Mouse (Mus musculus) cortical plate, adult 2 months (tissue): Measurements from ENCODE around the gene Carhsp1. TPM values are rescaled to one million over a fixed set of nuclear protein-coding genes. Genes with fewer than 3 reads are reported as not detected.
A peak's percentile ranks its signal among the peaks of the same experiment; 100 is the strongest.

Source experiments
- H3K27ac ChIP-seq: fragments of 200-500 bp; 2 replicates; pipeline ENCODE4 v1.5.1; 2012; ENCODE audit warnings: low read length, control low read depth, inconsistent platforms; ENCODE audit not compliant: insufficient read depth
- H3K4me1 ChIP-seq: fragments of 200-500 bp; 2 replicates; pipeline ENCODE4 v1.6.1; 2011; ENCODE audit warnings: low read length; ENCODE audit not compliant: control insufficient read depth, insufficient read depth
- H3K4me3 ChIP-seq: fragments of 200-500 bp; 2 replicates; pipeline ENCODE4 v1.5.1; 2011; ENCODE audit warnings: mild to moderate bottlenecking, low read length, control low read depth; ENCODE audit not compliant: insufficient read depth
- CTCF ChIP-seq: fragments of 200-500 bp; IDR thresholded peaks from 2 replicates; pipeline ENCODE4 v1.5.1; 2011; ENCODE audit warnings: mild to moderate bottlenecking, control low read depth, low read length; ENCODE audit not compliant: insufficient read depth; ENCODE audit errors: extremely low read depth
- POLR2A ChIP-seq: fragments of 200-500 bp; IDR thresholded peaks from 2 replicates; pipeline ENCODE4 v1.6.1; 2011; ENCODE audit warnings: mild to moderate bottlenecking, low read length, control low read depth; ENCODE audit not compliant: insufficient read depth; ENCODE audit errors: extremely low read depth
- polyA plus RNA-seq: library from polyadenylated mRNA; depleted of rRNA; stranded (reverse); fragments of >200 nt; gene quantifications from 2 replicates; pipeline ENCODE4 v1.2.3, GENCODE M21; 2012

Gene Carhsp1
- polyA plus RNA-seq, 1 experiment = 50.1 TPM

DNA sequence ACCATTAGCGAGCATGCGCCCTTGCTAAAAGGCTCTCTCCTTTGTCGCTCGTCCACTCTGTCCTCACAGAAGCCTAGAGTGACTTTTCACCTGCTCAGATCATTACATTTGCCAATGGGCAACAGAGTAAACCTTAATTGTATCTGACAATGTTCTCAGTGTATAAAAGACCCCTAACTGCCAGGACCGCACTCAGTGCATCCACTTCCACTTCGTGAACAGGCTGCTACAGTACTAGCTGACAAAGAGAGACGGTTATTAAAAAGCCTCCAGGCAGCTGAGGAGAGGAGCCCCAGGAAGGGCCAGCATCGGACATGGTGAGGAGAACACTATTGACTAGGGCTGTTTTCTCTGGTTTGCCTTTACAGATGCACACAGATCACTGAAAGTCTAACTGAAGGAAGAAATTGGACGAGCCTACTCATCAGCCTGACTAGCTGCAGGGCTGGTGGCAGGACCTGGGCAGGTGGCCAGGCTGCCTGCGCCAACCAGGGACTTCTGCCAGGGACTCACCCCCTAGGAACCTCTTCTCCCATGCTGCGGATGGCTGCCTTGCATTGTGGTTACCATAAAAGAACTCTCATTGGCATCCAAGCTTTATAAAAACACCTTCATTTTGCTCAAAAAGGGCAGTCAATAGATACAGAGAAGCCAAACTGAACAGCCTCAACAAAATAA is 18.2 kb upstream of the Carhsp1 start:
- Histone ChIP-seq H3K4me3 (no peak overlapping the region), H3K27ac (no peak overlapping the region), H3K4me1 (peaks cover 3% of the 10 kb centered on the region)
- no peak for TF ChIP-seq CTCF
- no peak for TF ChIP-seq POLR2A

DNA sequence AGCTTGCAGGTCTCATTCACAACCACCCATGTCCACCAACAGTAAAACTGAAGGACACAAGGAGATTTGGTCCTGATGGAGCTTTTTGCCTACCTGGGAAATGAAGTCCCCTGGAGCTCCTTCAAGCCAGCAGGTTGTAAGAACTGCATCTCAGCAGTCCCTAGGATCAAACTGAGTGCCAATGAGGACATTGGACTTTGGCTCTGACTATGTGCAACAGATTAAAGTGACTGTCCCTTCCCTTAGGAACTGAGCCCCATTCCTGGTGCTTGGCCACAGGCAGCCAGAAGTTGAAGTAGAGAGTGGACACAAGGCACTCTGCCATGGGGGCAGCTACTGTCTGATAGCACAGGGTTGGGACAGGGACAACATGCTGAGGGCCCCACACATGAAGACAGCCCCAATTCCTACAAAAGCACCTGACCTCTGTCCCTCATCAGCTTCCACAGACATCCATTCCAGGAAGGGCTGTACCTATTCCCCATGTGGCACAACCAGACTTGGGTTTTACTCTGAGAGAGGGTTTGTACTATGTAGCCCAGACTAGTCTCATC is 15.7 kb upstream of the Carhsp1 start:
- H3K4me1 ChIP-seq = peaks cover 3% of the 10 kb centered on the region
- TF ChIP-seq CTCF = no peak
- no peak for TF ChIP-seq POLR2A
- H3K4me3 ChIP-seq = no peak overlapping the region
- H3K27ac ChIP-seq = no peak overlapping the region

DNA sequence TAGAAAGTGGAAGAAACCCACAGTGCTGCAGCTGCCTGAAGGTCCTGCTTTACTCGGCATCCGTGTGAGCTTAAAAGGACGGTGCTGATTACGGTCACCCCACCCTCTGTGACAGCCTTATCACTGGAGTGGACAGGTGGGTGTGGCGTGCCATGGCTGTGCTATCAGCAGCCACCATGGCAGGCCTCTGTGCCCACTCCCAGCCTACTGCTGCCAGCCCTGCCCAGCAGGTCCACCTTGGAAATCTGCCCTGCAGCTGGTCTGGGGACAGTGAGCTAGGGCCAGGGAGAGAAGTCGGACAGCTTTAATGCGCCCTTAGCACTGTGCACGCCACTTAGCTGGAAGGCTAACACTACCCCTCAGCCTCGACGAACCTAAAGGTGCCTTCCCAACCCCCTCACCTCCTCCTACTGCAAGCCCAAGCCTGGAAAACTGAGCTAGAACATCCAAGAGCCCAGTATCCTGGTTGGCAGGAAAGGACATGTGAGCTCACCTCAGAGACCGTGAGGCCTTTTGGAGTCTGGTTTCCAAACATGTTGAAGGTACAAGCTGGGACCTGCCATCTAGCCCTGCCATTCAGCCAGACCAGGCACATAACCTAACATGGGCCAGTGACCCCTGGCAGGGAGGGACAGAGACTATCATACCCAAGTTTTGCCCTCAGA is 15.0 kb upstream of the Carhsp1 start:
- H3K4me1 ChIP-seq = peaks cover 3% of the 10 kb centered on the region
- TF ChIP-seq POLR2A (no peak), CTCF (no peak)
- H3K27ac ChIP-seq = no peak overlapping the region
- no peak overlapping the region for H3K4me3 ChIP-seq

DNA sequence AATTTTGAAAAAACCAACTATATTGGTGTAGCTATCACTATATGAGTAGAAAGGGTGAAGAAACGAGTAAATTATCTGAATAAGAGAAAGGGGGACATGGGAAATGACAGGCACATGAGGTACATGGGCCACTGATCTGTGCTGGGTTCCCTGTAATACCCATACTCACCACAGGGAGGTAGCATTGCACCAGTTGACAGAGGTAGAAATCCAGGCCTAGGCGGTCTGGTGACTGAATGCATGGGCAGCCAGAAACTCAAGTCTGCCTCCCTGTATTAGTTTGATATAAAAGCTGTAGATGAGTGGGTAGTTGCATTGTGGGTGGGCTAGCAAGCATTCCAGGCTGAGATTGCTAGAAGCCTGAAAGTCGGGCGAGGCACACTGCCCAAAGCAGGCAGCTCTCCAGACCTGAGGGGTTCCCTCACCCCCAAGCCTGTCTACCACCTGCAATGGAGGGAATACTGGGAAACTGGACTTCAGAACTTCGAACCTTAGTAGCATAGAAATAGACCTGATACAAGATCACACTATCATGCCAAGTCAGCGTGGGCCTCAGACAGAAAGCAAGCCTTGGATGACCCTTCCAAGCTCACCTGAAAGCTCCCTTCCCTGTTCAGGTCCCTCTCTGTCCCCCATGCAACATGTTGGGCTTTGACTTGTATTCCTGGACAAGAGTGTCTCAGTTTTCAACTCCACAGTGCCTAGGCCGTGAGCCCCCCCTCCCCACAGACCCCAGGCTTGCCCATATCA is 14.3 kb upstream of the Carhsp1 start:
- H3K4me3 ChIP-seq = no peak overlapping the region
- H3K4me1 ChIP-seq = peaks cover 3% of the 10 kb centered on the region
- no peak overlapping the region for H3K27ac ChIP-seq
- no peak for TF ChIP-seq POLR2A
- TF ChIP-seq CTCF = peak; percentile 98

DNA sequence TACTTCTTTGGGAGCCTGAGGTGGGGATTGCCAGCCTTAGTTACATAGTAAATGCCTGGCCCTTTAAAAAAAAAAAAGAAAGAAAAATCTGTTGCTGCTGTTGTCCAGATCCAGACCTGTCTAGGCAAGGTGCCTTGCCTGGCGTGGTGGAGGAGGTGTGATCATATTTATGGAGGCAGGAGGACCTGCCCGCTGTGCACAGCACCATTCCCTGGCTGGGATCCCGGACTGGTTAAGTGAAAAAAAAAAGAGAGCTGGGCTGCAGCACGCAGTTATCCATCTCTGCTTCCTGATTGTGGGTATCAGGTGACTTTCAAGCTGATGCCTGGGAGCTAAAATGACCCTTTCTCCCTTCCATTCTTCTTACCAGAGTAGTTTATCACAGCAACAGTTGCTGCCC is 13.1 kb upstream of the Carhsp1 start:
- peaks cover 3% of the 10 kb centered on the region for H3K4me1 ChIP-seq
- no peak overlapping the region for H3K27ac ChIP-seq
- TF ChIP-seq CTCF (no peak), POLR2A (no peak)
- no peak overlapping the region for H3K4me3 ChIP-seq

DNA sequence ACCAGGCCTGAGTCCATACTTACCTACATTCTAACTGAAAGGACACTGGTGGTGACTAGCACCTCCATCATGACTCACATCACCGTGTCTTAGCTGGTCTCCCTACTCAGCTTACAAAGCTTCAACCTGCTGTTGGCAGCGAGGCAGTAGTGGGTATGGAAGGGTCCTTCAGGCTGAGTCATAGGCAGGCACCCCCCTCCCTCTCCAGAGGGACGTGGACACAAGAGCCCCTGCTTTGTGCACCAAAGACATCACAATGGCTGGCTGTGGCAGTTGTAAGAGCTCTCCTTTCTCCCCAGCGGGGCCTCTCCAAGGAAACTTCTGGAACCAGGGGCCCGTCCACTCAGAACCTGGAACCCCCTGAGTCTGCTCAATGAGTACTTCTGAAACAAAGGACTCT is 8.5 kb upstream of the Carhsp1 start, which contains the start of gene Gm5767:
Gm5767 (plus strand) TSS at position 301 of the 400 bp plus-strand sequence.
- no peaks in the 10 kb centered on the region for H3K4me1 ChIP-seq
- H3K27ac ChIP-seq = no peak within 1 kb of the TSS
- H3K4me3 ChIP-seq = no peak within 1 kb of the TSS
- TF ChIP-seq CTCF (no peak), POLR2A (no peak)

DNA sequence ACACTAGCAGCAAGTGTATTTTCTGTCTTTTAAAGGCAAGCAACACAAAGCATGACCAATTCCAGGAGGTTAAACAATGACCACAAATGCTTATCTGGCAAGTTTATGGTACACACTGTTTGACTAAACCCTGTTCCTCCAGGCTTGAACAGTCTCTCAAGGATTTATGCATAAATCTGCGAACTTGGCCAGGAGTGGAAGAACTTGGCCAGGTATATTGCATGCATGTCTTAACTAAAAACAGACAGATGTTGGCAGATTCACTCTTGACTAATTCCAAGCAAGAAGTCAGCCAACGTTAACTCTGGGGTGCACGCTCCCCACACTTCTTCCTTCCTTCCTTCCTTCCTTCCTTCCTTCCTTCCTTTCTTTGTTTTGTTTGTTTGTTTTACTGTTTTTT is 7.8 kb upstream of the Carhsp1 start:
- Histone ChIP-seq H3K27ac (no peak overlapping the region), H3K4me3 (no peak overlapping the region), H3K4me1 (no peaks in the 10 kb centered on the region)
- TF ChIP-seq POLR2A = no peak
- TF ChIP-seq CTCF = no peak

DNA sequence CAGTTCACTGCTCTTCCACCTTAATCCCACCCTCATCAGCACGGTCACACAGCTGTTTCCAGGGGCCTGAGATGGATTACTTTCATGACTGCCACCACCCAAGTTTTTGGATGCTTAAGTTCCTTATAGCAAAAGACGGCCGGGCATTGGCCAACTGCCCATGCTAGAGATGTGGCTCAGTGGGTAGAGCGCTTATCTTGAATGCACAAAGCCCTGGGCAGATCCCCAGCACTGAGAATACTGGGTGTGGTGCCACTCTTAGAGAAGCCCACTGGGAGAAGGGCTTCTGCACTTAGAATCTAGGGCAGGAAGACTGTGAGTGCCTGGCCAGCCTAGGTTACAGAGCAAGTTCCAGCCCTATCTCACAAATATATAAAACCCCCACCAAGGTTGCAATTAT is 6.7 kb upstream of the Carhsp1 start:
- Histone ChIP-seq H3K4me1 (no peaks in the 10 kb centered on the region), H3K4me3 (no peak overlapping the region), H3K27ac (no peak overlapping the region)
- TF ChIP-seq POLR2A = no peak
- TF ChIP-seq CTCF = no peak

DNA sequence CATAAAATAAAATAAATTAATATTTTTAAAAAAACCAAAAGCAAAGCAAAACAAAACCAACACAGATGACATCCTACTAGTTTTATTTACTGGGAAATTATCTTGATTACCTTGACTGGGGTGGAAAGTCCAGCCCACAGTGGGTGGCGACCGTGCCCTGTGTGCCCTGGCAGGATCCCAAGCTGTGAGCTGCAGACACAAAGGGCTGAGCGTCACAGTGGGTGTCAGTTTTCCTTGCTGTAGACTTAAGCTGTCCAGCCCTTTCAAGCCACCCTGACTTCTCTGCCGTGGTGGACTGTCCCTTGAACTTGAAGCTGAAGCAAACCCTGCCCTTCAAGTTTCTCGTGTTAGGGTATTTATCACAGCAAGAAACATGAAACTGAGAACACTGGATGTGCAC is 6.1 kb upstream of the Carhsp1 start:
- no peak overlapping the region for H3K27ac ChIP-seq
- H3K4me3 ChIP-seq = no peak overlapping the region
- TF ChIP-seq POLR2A (no peak), CTCF (no peak)
- no peaks in the 10 kb centered on the region for H3K4me1 ChIP-seq

DNA sequence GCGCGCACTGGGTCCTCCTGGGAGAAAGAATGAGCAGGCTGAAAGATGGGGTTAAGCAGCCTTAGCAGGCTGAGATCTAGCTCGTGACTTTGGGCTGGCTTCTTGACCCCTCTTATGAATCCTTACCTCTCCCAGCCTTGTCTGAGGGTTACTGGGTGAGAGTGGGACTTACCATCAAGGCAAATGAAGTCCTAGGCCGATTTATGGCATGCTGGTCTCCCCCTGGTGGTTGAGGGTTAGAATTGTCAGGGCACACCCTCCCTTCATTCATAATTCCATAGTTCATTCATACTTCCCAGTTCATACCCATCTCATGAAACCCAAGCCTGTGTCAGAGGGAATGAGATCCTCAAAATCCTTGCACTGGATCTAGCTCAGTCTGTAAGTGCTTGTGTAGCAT is 4.8 kb upstream of the Carhsp1 start:
- Histone ChIP-seq H3K27ac (no peak overlapping the region), H3K4me1 (no peaks in the 10 kb centered on the region)

More for the DNA sequence above, 4.8 kb upstream of the Carhsp1 start:
- H3K4me3 ChIP-seq = no peak overlapping the region
- TF ChIP-seq POLR2A = no peak
- peak; percentile 85 for TF ChIP-seq CTCF
